Mouse (Mus musculus): ENCODE results near the gene Rps6ka5.

DNA sequence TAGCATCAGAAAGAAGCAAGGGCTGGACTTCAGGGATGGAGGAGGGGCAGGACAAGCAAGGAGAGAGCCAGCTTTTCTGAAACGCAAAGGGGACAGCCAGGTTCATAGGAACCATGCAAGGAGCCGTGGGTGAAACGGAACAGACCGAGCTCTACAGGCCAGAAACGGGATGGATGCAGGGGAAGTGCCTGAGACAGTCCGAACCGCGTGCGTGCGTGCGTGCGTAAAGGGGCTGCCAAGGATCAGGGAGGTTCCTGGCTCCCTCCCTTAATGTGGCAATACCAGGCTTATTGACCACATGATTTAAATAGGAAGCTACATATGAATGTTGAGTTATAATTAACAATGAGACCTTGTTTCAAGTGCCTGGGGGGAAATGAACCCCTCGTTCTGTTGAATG lies 227.3 kb downstream of the Rps6ka5 start:
- no peak for TF ChIP-seq CTCF (conservative IDR thresholded peaks at IDR 0.05; ENCODE audit: insufficient read depth, insufficient read length, low read depth, low read length)
- no peak for TF ChIP-seq POLR2A (IDR thresholded peaks at IDR 0.05; ENCODE audit: low read depth, low read length)

Data from kidney, adult 2 months (tissue).